Mouse (Mus musculus): ENCODE results near the gene Ms4a15. TPM values are rescaled to one million over a fixed set of nuclear protein-coding genes. Genes with fewer than 3 reads are reported as not detected.

Gene Ms4a15
- total RNA-seq, 2 experiments from 2014 or later: not detected

Other genes starting within 250 kb of the Ms4a15 start
- gene Cd6, start 163.2 kb downstream of the Ms4a15 start, total RNA-seq (2021): under 1 TPM; 0.21 to 0.32 TPM
- gene Slc15a3, start 153.5 kb downstream of the Ms4a15 start, total RNA-seq (2021): 1 to 10 TPM; 1.5 TPM
- 10 to 100 TPM; 47.1 to 56.1 TPM for gene Tmem132a, start 123.3 kb downstream of the Ms4a15 start, total RNA-seq (2021)
- 100 to 1,000 TPM; 191 to 193 TPM for gene Tmem109, start 111.2 kb downstream of the Ms4a15 start, total RNA-seq (2021)
- gene Prpf19, start 98.0 kb downstream of the Ms4a15 start, total RNA-seq (2021): 100 to 1,000 TPM; 313 to 325 TPM
- under 1 TPM in 1 of 2 experiments, not detected in 1; 0.49 TPM for gene Zp1, start 72.6 kb downstream of the Ms4a15 start, total RNA-seq (2021)
- under 1 TPM; 0.10 to 0.18 TPM for gene Ptgdr2, start 56.1 kb downstream of the Ms4a15 start, total RNA-seq (2021)
- gene Ccdc86, start 44.0 kb downstream of the Ms4a15 start, total RNA-seq (2021): 10 to 100 TPM; 26.6 to 27.7 TPM
- under 1 TPM in 1 of 2 experiments, not detected in 1; 0.54 TPM for gene Ms4a10, start 18.6 kb downstream of the Ms4a15 start, total RNA-seq (2021)
- gene Ms4a18, start 24.8 kb upstream of the Ms4a15 start, total RNA-seq (2021): not detected
- gene Ms4a8a, start 87.9 kb upstream of the Ms4a15 start, total RNA-seq (2021): under 1 TPM; 0.91 to 0.98 TPM
- under 1 TPM; 0.39 to 0.44 TPM for gene 1700017D01Rik, start 137.6 kb upstream of the Ms4a15 start, total RNA-seq (2021)
- gene 1700025F22Rik, start 172.1 kb upstream of the Ms4a15 start, total RNA-seq (2021): not detected
- not detected for gene Ms4a13, start 203.5 kb upstream of the Ms4a15 start, total RNA-seq (2021)
- not detected for gene Ms4a12, start 239.2 kb upstream of the Ms4a15 start, total RNA-seq (2021)